Mouse (Mus musculus): ENCODE measurements around the gene Gtf3c5.

Gtf3c5 gene

GRCm38 (mm10) chr2:28540587-28541227 is 42.8 kb downstream of the Gtf3c5 start:
- in situ Hi-C loops (cut with MboI; ENCODE audit: low pct_unique_long_range_greater_than_20kb in 1 of 2, low sequenced_read_pairs in 2 of 2, unreplicated experiment in 1 of 2), result no loop called here

GRCm38 (mm10) chr2:28539949-28540348 is 43.6 kb downstream of the Gtf3c5 start:
- in situ Hi-C loops (cut with MboI; ENCODE audit: low pct_unique_long_range_greater_than_20kb in 1 of 2, low sequenced_read_pairs in 2 of 2, unreplicated experiment in 1 of 2), result no loop called here

- in situ Hi-C loops (cut with MboI; ENCODE audit: low pct_unique_long_range_greater_than_20kb in 1 of 2, low sequenced_read_pairs in 2 of 2, unreplicated experiment in 1 of 2), result no loop called here
Measured at GRCm38 (mm10) chr2:28539206-28539605, 44.3 kb downstream of the Gtf3c5 start.

- in situ Hi-C loops (cut with MboI; ENCODE audit: low pct_unique_long_range_greater_than_20kb in 1 of 2, low sequenced_read_pairs in 2 of 2, unreplicated experiment in 1 of 2), result no loop called here
Measured at GRCm38 (mm10) chr2:28538817-28539128, 44.8 kb downstream of the Gtf3c5 start.

GRCm38 (mm10) chr2:28537995-28538816 is 45.3 kb downstream of the Gtf3c5 start:
- in situ Hi-C loops (cut with MboI; ENCODE audit: low pct_unique_long_range_greater_than_20kb in 1 of 2, low sequenced_read_pairs in 2 of 2, unreplicated experiment in 1 of 2), result no loop called here

- in situ Hi-C loops (cut with MboI; ENCODE audit: low pct_unique_long_range_greater_than_20kb in 1 of 2, low sequenced_read_pairs in 2 of 2, unreplicated experiment in 1 of 2), result no loop called here
Measured at GRCm38 (mm10) chr2:28537634-28537920, 46.0 kb downstream of the Gtf3c5 start.

GRCm38 (mm10) chr2:28536766-28537633 is 46.6 kb downstream of the Gtf3c5 start:
- in situ Hi-C loops (cut with MboI; ENCODE audit: low pct_unique_long_range_greater_than_20kb in 1 of 2, low sequenced_read_pairs in 2 of 2, unreplicated experiment in 1 of 2), result no loop called here

GRCm38 (mm10) chr2:28536166-28536565 is 47.4 kb downstream of the Gtf3c5 start:
- in situ Hi-C loops (cut with MboI; ENCODE audit: low pct_unique_long_range_greater_than_20kb in 1 of 2, low sequenced_read_pairs in 2 of 2, unreplicated experiment in 1 of 2), result no loop called here

- in situ Hi-C loops (cut with MboI; ENCODE audit: low pct_unique_long_range_greater_than_20kb in 1 of 2, low sequenced_read_pairs in 2 of 2, unreplicated experiment in 1 of 2), result no loop called here
Measured at GRCm38 (mm10) chr2:28535650-28536049, 47.9 kb downstream of the Gtf3c5 start.

- in situ Hi-C loops (cut with MboI; ENCODE audit: low pct_unique_long_range_greater_than_20kb in 1 of 2, low sequenced_read_pairs in 2 of 2, unreplicated experiment in 1 of 2), result no loop called here
Measured at GRCm38 (mm10) chr2:28535263-28535540, 48.3 kb downstream of the Gtf3c5 start.

GRCm38 (mm10) chr2:28534436-28535262 is 48.9 kb downstream of the Gtf3c5 start:
- in situ Hi-C loops (cut with MboI; ENCODE audit: low pct_unique_long_range_greater_than_20kb in 1 of 2, low sequenced_read_pairs in 2 of 2, unreplicated experiment in 1 of 2), result no loop called here

- in situ Hi-C loops (cut with MboI; ENCODE audit: low pct_unique_long_range_greater_than_20kb in 1 of 2, low sequenced_read_pairs in 2 of 2, unreplicated experiment in 1 of 2), result no loop called here
Measured at GRCm38 (mm10) chr2:28533901-28534435, 49.6 kb downstream of the Gtf3c5 start.

- in situ Hi-C loops (cut with MboI; ENCODE audit: low pct_unique_long_range_greater_than_20kb in 1 of 2, low sequenced_read_pairs in 2 of 2, unreplicated experiment in 1 of 2), result no loop called here
Measured at GRCm38 (mm10) chr2:28532938-28533771, 50.4 kb downstream of the Gtf3c5 start.

GRCm38 (mm10) chr2:28530311-28530710 is 53.2 kb downstream of the Gtf3c5 start:
- in situ Hi-C loops (cut with MboI; ENCODE audit: low pct_unique_long_range_greater_than_20kb in 1 of 2, low sequenced_read_pairs in 2 of 2, unreplicated experiment in 1 of 2), result no loop called here

GRCm38 (mm10) chr2:28529856-28530255 is 53.7 kb downstream of the Gtf3c5 start:
- in situ Hi-C loops (cut with MboI; ENCODE audit: low pct_unique_long_range_greater_than_20kb in 1 of 2, low sequenced_read_pairs in 2 of 2, unreplicated experiment in 1 of 2), result no loop called here

GRCm38 (mm10) chr2:28528354-28528730 is 55.2 kb downstream of the Gtf3c5 start:
- in situ Hi-C loops (cut with MboI; ENCODE audit: low pct_unique_long_range_greater_than_20kb in 1 of 2, low sequenced_read_pairs in 2 of 2, unreplicated experiment in 1 of 2), result no loop called here

GRCm38 (mm10) chr2:28527436-28528353 is 55.9 kb downstream of the Gtf3c5 start:
- in situ Hi-C loops (cut with MboI; ENCODE audit: low pct_unique_long_range_greater_than_20kb in 1 of 2, low sequenced_read_pairs in 2 of 2, unreplicated experiment in 1 of 2), result no loop called here
